Mouse (Mus musculus) testis, adult 2 months (tissue): Measurements from ENCODE around the gene Arl1.

Experiments used
- CTCF ChIP-seq: fragments of 200-500 bp; IDR thresholded peaks from 2 replicates; pipeline ENCODE4 v1.5.1; 2012; ENCODE audit warnings: low read depth, mild to moderate bottlenecking, inconsistent platforms, low read length, moderate library complexity; ENCODE audit not compliant: control insufficient read depth, insufficient read depth, insufficient replicate concordance
- POLR2A ChIP-seq: fragments of 200-500 bp; IDR thresholded peaks from 2 replicates; pipeline ENCODE4 v1.6.1; 2012; ENCODE audit warnings: low read depth, mild to moderate bottlenecking, inconsistent platforms, low read length, moderate library complexity; ENCODE audit not compliant: control insufficient read depth

GRCm38 (mm10) chr10:88715621-88716020 lies 15.0 kb upstream of the Arl1 start:
- no peak for TF ChIP-seq CTCF
- no peak for TF ChIP-seq POLR2A
